Mouse (Mus musculus) adrenal gland, postnatal 10 days (tissue): Measurements from ENCODE around the gene Shroom1. TPM values are rescaled to one million over a fixed set of nuclear protein-coding genes. Genes with fewer than 3 reads are reported as not detected.

Experiments
- DNase-seq: peaks from one replicate; pipeline ENCODE4 v3.0.0; 2021; ENCODE audit warnings: mixed read lengths
- total RNA-seq, 2 experiments: library from RNA; stranded (reverse); gene quantifications; 2 replicates each; pipeline ENCODE4 v1.2.3; 2021

Shroom1 gene
- total RNA-seq, 2 experiments from 2014 or later = 3.2 to 5.4 TPM

DNA sequence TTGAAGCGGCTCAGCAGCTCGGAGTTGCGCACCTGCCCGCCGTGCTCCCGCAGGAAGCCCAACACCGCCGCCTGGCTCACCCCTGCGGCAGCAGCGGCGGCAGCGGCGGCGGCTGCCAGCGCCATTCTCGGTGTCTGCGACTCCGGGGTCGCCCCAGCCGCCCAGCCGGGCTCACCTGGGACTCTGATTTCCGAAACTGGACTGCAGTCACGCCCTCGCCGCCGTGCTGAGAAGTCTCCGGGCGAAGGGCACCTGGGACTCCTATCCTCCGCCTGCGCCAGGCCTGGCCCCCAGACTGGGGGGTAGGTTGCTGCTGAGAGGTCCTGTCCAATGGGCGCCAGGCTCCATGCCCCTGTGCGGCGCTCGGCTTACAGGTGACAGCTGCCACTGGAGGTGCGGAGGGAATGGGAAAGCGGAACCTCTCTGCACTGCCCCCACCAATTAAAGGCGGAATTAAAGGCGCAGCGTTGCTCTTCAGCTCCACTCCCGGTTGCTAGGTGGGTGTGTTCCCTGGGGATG is 22.8 kb downstream of the Shroom1 start, which contains the start of the genes Gm9945 and Sowaha:
Gm9945 (plus strand) TSS at position 384 of the 519 bp plus-strand sequence.
Sowaha (minus strand) TSS at position 492 of the 519 bp plus-strand sequence.
- peak; percentile 51 for DNase-seq

- no peak for DNase-seq
Observed at GRCm38 (mm10) chr11:53481088-53481730, 24.2 kb downstream of the Shroom1 start.

- DNase-seq = peak; percentile 52
Observed at GRCm38 (mm10) chr11:53483159-53483891, 26.3 kb downstream of the Shroom1 start.

GRCm38 (mm10) chr11:53485719-53486118 is 28.7 kb downstream of the Shroom1 start:
- no peak for DNase-seq

- DNase-seq = no peak
Observed at GRCm38 (mm10) chr11:53486351-53486750, 29.3 kb downstream of the Shroom1 start.

- DNase-seq = peak; percentile 43
Observed at GRCm38 (mm10) chr11:53486822-53487594, 30.0 kb downstream of the Shroom1 start.

GRCm38 (mm10) chr11:53489007-53489406 is 32.0 kb downstream of the Shroom1 start:
- DNase-seq = no peak

DNA sequence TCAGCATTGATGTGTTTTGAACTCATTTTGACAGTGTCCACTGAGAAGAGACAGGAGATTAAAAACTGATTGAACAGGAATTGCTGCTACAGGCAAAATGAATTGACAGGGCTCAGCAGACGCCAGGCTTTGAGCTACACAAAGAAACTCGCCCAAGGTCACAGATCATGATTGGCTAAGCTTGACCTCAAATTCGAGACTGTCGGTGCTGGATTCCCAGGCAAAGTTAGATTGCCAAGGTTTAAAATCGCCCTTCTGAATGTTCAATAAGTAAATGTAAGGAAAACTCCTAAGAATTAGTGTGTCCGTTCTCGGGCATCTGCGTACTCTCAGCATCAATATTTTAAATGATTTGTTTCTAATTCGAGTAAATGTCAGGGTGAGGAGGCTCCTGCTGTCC is 32.4 kb downstream of the Shroom1 start:
- DNase-seq = no peak

- DNase-seq = no peak
Observed at GRCm38 (mm10) chr11:53491954-53492401, 35.0 kb downstream of the Shroom1 start.

GRCm38 (mm10) chr11:53493243-53493955 is 36.4 kb downstream of the Shroom1 start:
- DNase-seq = no peak

- no peak for DNase-seq
Observed at GRCm38 (mm10) chr11:53495417-53495816, 38.4 kb downstream of the Shroom1 start.

DNA sequence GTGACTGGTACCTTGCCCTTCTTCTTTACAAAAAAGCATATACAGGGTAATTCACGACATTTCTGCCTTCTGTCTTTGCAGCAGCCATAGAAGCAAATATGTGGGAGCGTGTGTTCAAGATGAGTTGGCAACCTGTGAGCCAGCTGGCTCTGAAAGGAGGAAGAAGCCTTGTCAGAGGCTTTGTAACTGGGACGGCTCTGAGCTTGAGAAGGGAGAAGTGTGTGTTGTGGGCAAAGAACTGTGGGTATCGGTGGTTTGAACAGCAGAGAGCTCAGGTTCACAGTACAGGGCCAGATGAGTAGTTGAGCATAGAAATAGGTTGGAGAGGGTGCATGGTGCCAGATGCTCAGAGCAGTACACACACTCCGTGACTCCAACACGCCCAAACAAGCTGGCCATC is 39.9 kb downstream of the Shroom1 start:
- DNase-seq = no peak

- no peak for DNase-seq
Observed at GRCm38 (mm10) chr11:53500569-53500968, 43.6 kb downstream of the Shroom1 start.

GRCm38 (mm10) chr11:53502039-53502765 is 45.2 kb downstream of the Shroom1 start:
- DNase-seq = no peak

GRCm38 (mm10) chr11:53503738-53504137 is 46.7 kb downstream of the Shroom1 start:
- no peak for DNase-seq

DNA sequence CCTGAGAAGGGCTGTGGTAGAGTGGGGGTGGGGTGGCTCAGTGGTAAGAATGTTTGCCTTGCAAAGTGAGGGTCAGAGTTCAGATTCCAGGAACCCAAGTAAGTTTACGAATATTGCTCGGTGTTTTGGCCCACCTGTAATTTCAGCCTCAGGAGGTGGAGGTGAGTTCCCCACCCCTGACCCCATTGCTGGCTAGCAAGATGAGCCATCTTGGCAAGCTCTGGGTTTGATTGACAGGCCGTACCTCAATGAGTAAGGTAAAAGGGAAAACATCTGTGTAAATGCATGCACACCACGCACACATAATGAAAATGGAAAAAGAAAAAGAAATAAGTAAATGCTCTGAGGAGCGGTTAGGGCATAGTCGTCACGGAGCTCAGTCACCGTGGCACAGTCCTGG is 47.4 kb downstream of the Shroom1 start:
- no peak for DNase-seq

DNA sequence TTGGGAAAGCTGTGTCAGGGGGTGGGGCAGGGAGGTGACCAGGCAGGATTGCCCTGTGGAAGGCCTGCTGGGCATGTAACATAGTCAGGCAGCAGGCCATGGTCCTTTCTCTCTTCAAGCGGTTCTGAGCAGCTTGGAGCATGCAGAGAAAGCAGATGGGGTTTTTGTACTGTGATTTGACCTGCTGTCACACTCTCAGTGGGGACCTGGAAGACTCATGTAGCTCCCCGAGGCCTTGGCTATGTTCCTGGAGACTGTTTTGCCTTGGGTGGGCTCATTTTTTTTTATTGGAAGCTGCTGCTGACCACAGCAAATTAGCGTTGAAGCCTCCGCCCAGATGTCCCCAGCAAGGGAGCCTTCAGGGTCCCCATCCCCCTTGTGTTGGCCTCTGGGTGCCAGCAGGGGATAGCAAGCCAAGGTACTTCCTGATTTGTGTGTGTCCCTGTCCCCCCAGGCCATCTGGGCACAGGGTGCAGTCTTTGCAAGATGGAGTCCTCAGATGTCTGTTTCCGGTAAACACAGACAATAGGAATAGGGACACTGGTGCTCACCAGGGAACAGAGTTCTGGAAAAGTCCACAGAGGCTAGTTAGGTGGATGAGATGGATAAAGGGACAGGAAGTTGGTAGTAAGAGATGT is 48.1 kb downstream of the Shroom1 start:
- DNase-seq = no peak

DNA sequence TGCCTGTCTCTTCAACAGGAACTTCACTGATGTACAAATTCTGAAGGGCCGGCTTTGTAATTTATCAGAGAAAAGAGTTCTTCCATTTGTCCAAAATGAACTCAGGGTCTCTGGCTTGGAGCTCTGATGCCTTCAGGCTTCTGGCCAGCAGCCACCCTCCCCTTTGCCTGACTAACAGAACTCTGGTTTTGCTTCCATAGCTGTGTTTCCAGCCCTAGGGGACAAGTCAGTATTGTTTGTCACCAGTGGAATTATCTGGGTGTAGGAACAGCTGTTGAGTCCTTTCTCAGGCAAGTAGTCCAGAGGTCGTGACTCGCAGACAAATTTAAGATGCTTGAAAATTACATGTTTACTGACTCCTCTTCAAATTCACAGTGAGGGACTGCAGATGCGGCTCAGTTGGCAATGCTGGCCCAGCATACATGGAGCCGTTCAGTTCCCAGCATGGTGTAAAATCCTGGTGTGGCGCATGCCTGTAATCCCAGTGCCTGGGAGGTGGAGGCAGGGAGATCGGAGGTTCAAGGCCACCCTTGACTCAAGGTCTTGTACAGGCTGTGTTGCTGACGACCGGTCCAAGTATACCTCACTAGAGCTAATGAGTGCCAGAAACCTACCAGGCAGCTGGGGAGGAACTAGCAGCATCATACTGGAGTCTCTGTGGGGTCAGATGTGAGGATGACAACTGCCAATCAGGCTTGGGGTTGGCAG is 50.2 kb downstream of the Shroom1 start:
- DNase-seq = no peak

GRCm38 (mm10) chr11:53508152-53508551 is 51.1 kb downstream of the Shroom1 start:
- DNase-seq = peak; percentile 81

- no peak for DNase-seq
Observed at GRCm38 (mm10) chr11:53508591-53508990, 51.6 kb downstream of the Shroom1 start.
